Mouse (Mus musculus): Measurements from ENCODE around the gene Suco. TPM values are rescaled to one million over a fixed set of nuclear protein-coding genes. Genes with fewer than 3 reads are reported as not detected.

Suco gene
- polyA plus RNA-seq, 1 experiment from 2014 or later = 22.6 TPM

- no peak overlapping the region for H3K9ac ChIP-seq (ENCODE audit: low read depth, low read length)
- H3K4me3 ChIP-seq (ENCODE audit: low read depth, low read length) = no peak overlapping the region
- H3K4me1 ChIP-seq (ENCODE audit: control insufficient read depth, insufficient read depth, low read length) = peaks cover 16% of the 10 kb centered on the region
- no peaks in the 10 kb centered on the region for H3K27me3 ChIP-seq (ENCODE audit: control insufficient read depth, insufficient read depth, low read depth, low read length)
- WGBS = 94% methylated on average over 1 of the region's 1 CpGs
- H3K36me3 ChIP-seq (ENCODE audit: control insufficient read depth, insufficient read depth, low read length) = no peaks in the 10 kb centered on the region
- no peak overlapping the region for H3K4me2 ChIP-seq (ENCODE audit: low read length)
- H3K27ac ChIP-seq (ENCODE audit: low read length) = no peak overlapping the region
- no peak for ATAC-seq
- no peaks in the 10 kb centered on the region for H3K9me3 ChIP-seq (replicated peaks; ENCODE audit: control insufficient read depth, low read length, poor library complexity, severe bottlenecking)
Observed at GRCm38 (mm10) chr1:161869422-161869821, 7.1 kb downstream of the Suco start.

- no peaks in the 10 kb centered on the region for H3K27me3 ChIP-seq (ENCODE audit: control insufficient read depth, insufficient read depth, low read depth, low read length)
- peaks cover 7% of the 10 kb centered on the region for H3K4me1 ChIP-seq (ENCODE audit: control insufficient read depth, insufficient read depth, low read length)
- no peak for ATAC-seq
- no peak overlapping the region for H3K4me2 ChIP-seq (ENCODE audit: low read length)
- no peak overlapping the region for H3K9ac ChIP-seq (ENCODE audit: low read depth, low read length)
- no peak overlapping the region for H3K27ac ChIP-seq (ENCODE audit: low read length)
- no peaks in the 10 kb centered on the region for H3K9me3 ChIP-seq (replicated peaks; ENCODE audit: control insufficient read depth, low read length, poor library complexity, severe bottlenecking)
- no peaks in the 10 kb centered on the region for H3K36me3 ChIP-seq (ENCODE audit: control insufficient read depth, insufficient read depth, low read length)
- no peak overlapping the region for H3K4me3 ChIP-seq (ENCODE audit: low read depth, low read length)
Observed at GRCm38 (mm10) chr1:161868413-161868812, 8.1 kb downstream of the Suco start.

- Histone ChIP-seq H3K9me3 (replicated peaks; ENCODE audit: control insufficient read depth, low read length, poor library complexity, severe bottlenecking) (no peaks in the 10 kb centered on the region), H3K27me3 (ENCODE audit: control insufficient read depth, insufficient read depth, low read depth, low read length) (no peaks in the 10 kb centered on the region), H3K4me1 (ENCODE audit: control insufficient read depth, insufficient read depth, low read length) (0 out of 2 replicates have a peak, but pooled peaks cover 3% of the 10 kb centered on the region), H3K4me3 (ENCODE audit: low read depth, low read length) (no peak overlapping the region), H3K27ac (ENCODE audit: low read length) (no peak overlapping the region), H3K9ac (ENCODE audit: low read depth, low read length) (no peak overlapping the region), H3K36me3 (ENCODE audit: control insufficient read depth, insufficient read depth, low read length) (no peaks in the 10 kb centered on the region), H3K4me2 (ENCODE audit: low read length) (no peak overlapping the region)
- 85% methylated on average over 2 of the region's 2 CpGs for WGBS
- ATAC-seq = no peak
Observed at GRCm38 (mm10) chr1:161863742-161864141, 12.7 kb downstream of the Suco start.

- Histone ChIP-seq H3K9ac (ENCODE audit: low read depth, low read length) (no peak overlapping the region), H3K4me1 (ENCODE audit: control insufficient read depth, insufficient read depth, low read length) (no peaks in the 10 kb centered on the region), H3K4me2 (ENCODE audit: low read length) (no peak overlapping the region), H3K4me3 (ENCODE audit: low read depth, low read length) (no peak overlapping the region), H3K36me3 (ENCODE audit: control insufficient read depth, insufficient read depth, low read length) (0 out of 2 replicates have a peak, but pooled peaks cover 3% of the 10 kb centered on the region), H3K9me3 (replicated peaks; ENCODE audit: control insufficient read depth, low read length, poor library complexity, severe bottlenecking) (no peaks in the 10 kb centered on the region), H3K27me3 (ENCODE audit: control insufficient read depth, insufficient read depth, low read depth, low read length) (no peaks in the 10 kb centered on the region), H3K27ac (ENCODE audit: low read length) (no peak overlapping the region)
- ATAC-seq = no peak
- WGBS = 92% methylated on average over 2 of the region's 2 CpGs
Observed at GRCm38 (mm10) chr1:161859248-161859647, 17.2 kb downstream of the Suco start.

GRCm38 (mm10) chr1:161826677-161827076 lies 49.8 kb downstream of the Suco start:
- Histone ChIP-seq H3K9me3 (replicated peaks; ENCODE audit: control insufficient read depth, low read length, poor library complexity, severe bottlenecking) (no peaks in the 10 kb centered on the region), H3K27me3 (ENCODE audit: control insufficient read depth, insufficient read depth, low read depth, low read length) (no peaks in the 10 kb centered on the region), H3K27ac (ENCODE audit: low read length) (no peak overlapping the region), H3K9ac (ENCODE audit: low read depth, low read length) (no peak overlapping the region), H3K4me3 (ENCODE audit: low read depth, low read length) (no peak overlapping the region), H3K4me2 (ENCODE audit: low read length) (no peak overlapping the region), H3K36me3 (ENCODE audit: control insufficient read depth, insufficient read depth, low read length) (peaks cover 7% of the 10 kb centered on the region; the same call in 1 of the 2 replicates), H3K4me1 (ENCODE audit: control insufficient read depth, insufficient read depth, low read length) (no peaks in the 10 kb centered on the region)
- no peak for ATAC-seq
- WGBS = 100% methylated on average over 2 of the region's 2 CpGs

GRCm38 (mm10) chr1:161809428-161809827 lies 67.1 kb downstream of the Suco start:
- no peak overlapping the region for H3K4me3 ChIP-seq (ENCODE audit: low read depth, low read length)
- H3K4me2 ChIP-seq (ENCODE audit: low read length) = no peak overlapping the region
- H3K9me3 ChIP-seq (replicated peaks; ENCODE audit: control insufficient read depth, low read length, poor library complexity, severe bottlenecking) = no peaks in the 10 kb centered on the region
- H3K9ac ChIP-seq (ENCODE audit: low read depth, low read length) = no peak overlapping the region
- no peaks in the 10 kb centered on the region for H3K27me3 ChIP-seq (ENCODE audit: control insufficient read depth, insufficient read depth, low read depth, low read length)
- H3K4me1 ChIP-seq (ENCODE audit: control insufficient read depth, insufficient read depth, low read length) = no peaks in the 10 kb centered on the region
- no peak overlapping the region for H3K27ac ChIP-seq (ENCODE audit: low read length)
- H3K36me3 ChIP-seq (ENCODE audit: control insufficient read depth, insufficient read depth, low read length) = peaks cover 3% of the 10 kb centered on the region
- no peak for ATAC-seq
- 90% methylated on average over 5 of the region's 5 CpGs for WGBS

- WGBS = 82% methylated on average over 6 of the region's 6 CpGs
- no peak for ATAC-seq
- no peak overlapping the region for H3K27ac ChIP-seq (ENCODE audit: low read length)
Observed at GRCm38 (mm10) chr1:161808980-161809379, 67.5 kb downstream of the Suco start.

GRCm38 (mm10) chr1:161804541-161804971 lies 71.9 kb downstream of the Suco start:
- no peaks in the 10 kb centered on the region; the same call in 1 of the 2 replicates for H3K36me3 ChIP-seq (ENCODE audit: control insufficient read depth, insufficient read depth, low read length)
- no peak overlapping the region for H3K4me3 ChIP-seq (ENCODE audit: low read depth, low read length)
- H3K9ac ChIP-seq (ENCODE audit: low read depth, low read length) = no peak overlapping the region
- no peak overlapping the region for H3K4me2 ChIP-seq (ENCODE audit: low read length)
- no peak for ATAC-seq
- no peaks in the 10 kb centered on the region for H3K9me3 ChIP-seq (replicated peaks; ENCODE audit: control insufficient read depth, low read length, poor library complexity, severe bottlenecking)
- H3K27me3 ChIP-seq (ENCODE audit: control insufficient read depth, insufficient read depth, low read depth, low read length) = no peaks in the 10 kb centered on the region
- WGBS = 81% methylated on average over 8 of the region's 8 CpGs
- H3K27ac ChIP-seq (ENCODE audit: low read length) = no peak overlapping the region
- H3K4me1 ChIP-seq (ENCODE audit: control insufficient read depth, insufficient read depth, low read length) = no peaks in the 10 kb centered on the region

More at GRCm38 (mm10) chr1:161808980-161809379, 67.5 kb downstream of the Suco start:
- Histone ChIP-seq H3K4me1 (ENCODE audit: control insufficient read depth, insufficient read depth, low read length) (no peaks in the 10 kb centered on the region), H3K4me2 (ENCODE audit: low read length) (no peak overlapping the region), H3K4me3 (ENCODE audit: low read depth, low read length) (no peak overlapping the region), H3K9me3 (replicated peaks; ENCODE audit: control insufficient read depth, low read length, poor library complexity, severe bottlenecking) (no peaks in the 10 kb centered on the region), H3K27me3 (ENCODE audit: control insufficient read depth, insufficient read depth, low read depth, low read length) (no peaks in the 10 kb centered on the region), H3K9ac (ENCODE audit: low read depth, low read length) (no peak overlapping the region), H3K36me3 (ENCODE audit: control insufficient read depth, insufficient read depth, low read length) (peaks cover 3% of the 10 kb centered on the region)

- 84% methylated on average over 2 of the region's 2 CpGs for WGBS
- ATAC-seq = no peak
- Histone ChIP-seq H3K36me3 (ENCODE audit: control insufficient read depth, insufficient read depth, low read length) (no peaks in the 10 kb centered on the region), H3K27ac (ENCODE audit: low read length) (no peak overlapping the region), H3K4me3 (ENCODE audit: low read depth, low read length) (no peak overlapping the region), H3K9me3 (replicated peaks; ENCODE audit: control insufficient read depth, low read length, poor library complexity, severe bottlenecking) (no peaks in the 10 kb centered on the region), H3K4me2 (ENCODE audit: low read length) (no peak overlapping the region), H3K4me1 (ENCODE audit: control insufficient read depth, insufficient read depth, low read length) (no peaks in the 10 kb centered on the region), H3K27me3 (ENCODE audit: control insufficient read depth, insufficient read depth, low read depth, low read length) (no peaks in the 10 kb centered on the region), H3K9ac (ENCODE audit: low read depth, low read length) (no peak overlapping the region)
Observed at GRCm38 (mm10) chr1:161801321-161801720, 75.2 kb downstream of the Suco start.
